Mouse (Mus musculus) ES-Bruce4 (cell line): Measurements from ENCODE around the gene Cyp2d26.

Experiments
- CTCF ChIP-seq: IDR thresholded peaks from one replicate; pipeline ENCODE4 v1.8.1; 2011; ENCODE audit warnings: low read depth, low read length
- EP300 ChIP-seq: IDR thresholded peaks from 2 replicates; pipeline ENCODE4 v1.6.1; 2011; ENCODE audit warnings: low read depth, low read length; ENCODE audit not compliant: insufficient read depth
- POLR2A ChIP-seq: IDR thresholded peaks from one replicate; pipeline ENCODE4 v1.8.1; 2011; ENCODE audit warnings: low read length; ENCODE audit not compliant: insufficient read depth

DNA sequence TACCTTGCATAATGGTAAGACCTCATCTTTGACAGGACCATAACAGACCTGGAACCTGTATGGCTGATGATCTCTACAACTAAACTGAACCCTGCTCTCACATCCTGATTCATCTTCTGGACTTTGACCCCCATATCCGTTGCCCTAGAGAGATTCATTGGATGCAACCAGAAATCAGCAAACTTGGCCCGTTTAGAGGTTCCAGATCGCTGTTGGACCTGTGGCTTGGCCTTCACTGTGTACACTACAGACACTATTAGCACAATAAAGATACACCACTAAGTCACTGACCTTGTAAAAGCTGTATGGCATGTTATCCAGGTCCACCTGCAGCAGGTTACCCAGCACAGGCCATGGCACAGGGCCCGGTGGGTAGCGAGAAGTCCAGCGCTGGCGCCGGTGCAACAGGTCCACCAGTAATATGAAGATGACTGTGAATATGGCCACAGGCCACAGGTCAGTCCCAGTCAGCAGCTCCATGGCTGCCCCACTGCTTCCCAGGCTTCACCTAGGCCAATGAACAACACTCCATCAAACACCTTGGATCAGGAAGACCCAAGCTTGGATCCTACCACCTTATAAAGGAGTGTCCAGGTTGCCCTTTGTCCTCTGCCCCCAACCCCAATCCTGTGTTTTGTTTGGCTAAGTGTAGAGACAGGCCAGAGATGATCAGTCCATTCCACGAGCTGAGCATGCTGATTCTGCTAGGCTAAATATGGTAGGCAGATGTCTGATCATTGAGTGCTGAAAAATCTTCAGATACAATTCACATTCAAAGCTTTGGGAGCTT is 30.3 kb downstream of the Cyp2d26 start, which contains the start of gene Cyp2d40:
- no peak for TF ChIP-seq POLR2A
- TF ChIP-seq CTCF, result no peak
- TF ChIP-seq EP300, result no peak
